Mouse (Mus musculus): Measurements from ENCODE around the gene Eif3a. TPM values are rescaled to one million over a fixed set of nuclear protein-coding genes. Genes with fewer than 3 reads are reported as not detected.

Gene Eif3a
- polyA plus RNA-seq (2015; fragmentation: Nextera tagmentation; extraction: Ambion mirVana): 73.8 and 74.4 TPM in 2 replicates

GRCm38 (mm10) chr19:60790551-60791161 lies at the start of gene Eif3a:
Eif3a (minus strand) TSS chr19:60790658.
- Histone ChIP-seq H3K36me3 (ENCODE audit: control insufficient read depth, insufficient read depth) (no peaks in the 10 kb centered on the region), H3K27ac (ENCODE audit: low read length) (peak within 1 kb of the TSS; percentile 99), H3K4me3 (ENCODE audit: low read depth, low read length) (peak within 1 kb of the TSS; percentile 100), H3K4me1 (ENCODE audit: control insufficient read depth, low read depth, low read length) (peaks cover 16% of the 10 kb centered on the region), H3K4me2 (ENCODE audit: low read depth, low read length) (peak within 1 kb of the TSS; percentile 87), H3K9me3 (replicated peaks; ENCODE audit: control insufficient read depth, low read length) (no peaks in the 10 kb centered on the region), H3K9ac (ENCODE audit: low read depth, low read length) (peak within 1 kb of the TSS; percentile 100), H3K27me3 (ENCODE audit: control insufficient read depth, insufficient read depth, low read depth, low read length) (no peaks in the 10 kb centered on the region)
- under 1% methylated on average over 57 of the region's 57 CpGs for WGBS (ENCODE audit: insufficient replicate concordance)
- peak; percentile 93 for ATAC-seq (ENCODE audit: low read depth)

- no peaks in the 10 kb centered on the region for H3K9me3 ChIP-seq (replicated peaks; ENCODE audit: control insufficient read depth, low read length)
- no peak overlapping the region for H3K4me2 ChIP-seq (ENCODE audit: low read depth, low read length)
- WGBS (ENCODE audit: insufficient replicate concordance): 17% methylated on average over 1 of the region's 1 CpGs
- H3K27me3 ChIP-seq (ENCODE audit: control insufficient read depth, insufficient read depth, low read depth, low read length): no peaks in the 10 kb centered on the region
- peaks cover 3% of the 10 kb centered on the region for H3K4me1 ChIP-seq (ENCODE audit: control insufficient read depth, low read depth, low read length)
- no peak overlapping the region for H3K9ac ChIP-seq (ENCODE audit: low read depth, low read length)
- H3K36me3 ChIP-seq (ENCODE audit: control insufficient read depth, insufficient read depth): peaks cover 35% of the 10 kb centered on the region
- H3K4me3 ChIP-seq (ENCODE audit: low read depth, low read length): no peak overlapping the region
- no peak overlapping the region for H3K27ac ChIP-seq (ENCODE audit: low read length)
- ATAC-seq (ENCODE audit: low read depth): peak; percentile 53
These were observed 47.3 kb upstream of the Eif3a start for GRCm38 (mm10) chr19:60837747-60838146.

GRCm38 (mm10) chr19:60818677-60819076 lies 28.2 kb upstream of the Eif3a start:
- no peak overlapping the region for H3K9ac ChIP-seq (ENCODE audit: low read depth, low read length)
- peak; percentile 24; the same call in 1 of the 2 replicates for ATAC-seq (ENCODE audit: low read depth)
- peaks cover 51% of the 10 kb centered on the region for H3K36me3 ChIP-seq (ENCODE audit: control insufficient read depth, insufficient read depth)
- no peaks in the 10 kb centered on the region for H3K27me3 ChIP-seq (ENCODE audit: control insufficient read depth, insufficient read depth, low read depth, low read length)
- no peaks in the 10 kb centered on the region for H3K9me3 ChIP-seq (replicated peaks; ENCODE audit: control insufficient read depth, low read length)
- H3K4me1 ChIP-seq (ENCODE audit: control insufficient read depth, low read depth, low read length): peaks cover 8% of the 10 kb centered on the region
- 56% methylated on average over 6 of the region's 6 CpGs for WGBS (ENCODE audit: insufficient replicate concordance)
- no peak overlapping the region; the same call in 1 of the 2 replicates for H3K27ac ChIP-seq (ENCODE audit: low read length)
- no peak overlapping the region for H3K4me2 ChIP-seq (ENCODE audit: low read depth, low read length)
- no peak overlapping the region for H3K4me3 ChIP-seq (ENCODE audit: low read depth, low read length)

GRCm38 (mm10) chr19:60813133-60813532 lies 22.7 kb upstream of the Eif3a start:
- 91% methylated on average over 6 of the region's 6 CpGs for WGBS (ENCODE audit: insufficient replicate concordance)
- no peak overlapping the region for H3K4me2 ChIP-seq (ENCODE audit: low read depth, low read length)
- no peak for ATAC-seq (ENCODE audit: low read depth)
- H3K9ac ChIP-seq (ENCODE audit: low read depth, low read length): no peak overlapping the region
- no peak overlapping the region for H3K27ac ChIP-seq (ENCODE audit: low read length)
- no peak overlapping the region for H3K4me3 ChIP-seq (ENCODE audit: low read depth, low read length)
- peaks cover 29% of the 10 kb centered on the region for H3K4me1 ChIP-seq (ENCODE audit: control insufficient read depth, low read depth, low read length)
- no peaks in the 10 kb centered on the region for H3K27me3 ChIP-seq (ENCODE audit: control insufficient read depth, insufficient read depth, low read depth, low read length)
- H3K36me3 ChIP-seq (ENCODE audit: control insufficient read depth, insufficient read depth): peaks cover 16% of the 10 kb centered on the region
- H3K9me3 ChIP-seq (replicated peaks; ENCODE audit: control insufficient read depth, low read length): no peaks in the 10 kb centered on the region

GRCm38 (mm10) chr19:60812036-60812389 lies 21.6 kb upstream of the Eif3a start:
- Histone ChIP-seq H3K9me3 (replicated peaks; ENCODE audit: control insufficient read depth, low read length) (no peaks in the 10 kb centered on the region), H3K36me3 (ENCODE audit: control insufficient read depth, insufficient read depth) (peaks cover 11% of the 10 kb centered on the region), H3K4me2 (ENCODE audit: low read depth, low read length) (peak overlapping the region; percentile 82), H3K27me3 (ENCODE audit: control insufficient read depth, insufficient read depth, low read depth, low read length) (no peaks in the 10 kb centered on the region), H3K4me3 (ENCODE audit: low read depth, low read length) (peak overlapping the region; percentile 86), H3K4me1 (ENCODE audit: control insufficient read depth, low read depth, low read length) (peaks cover 29% of the 10 kb centered on the region), H3K9ac (ENCODE audit: low read depth, low read length) (peak overlapping the region; percentile 89), H3K27ac (ENCODE audit: low read length) (peak overlapping the region; percentile 87)
- 10% methylated on average over 10 of the region's 10 CpGs for WGBS (ENCODE audit: insufficient replicate concordance)
- peak; percentile 7; the same call in 1 of the 2 replicates for ATAC-seq (ENCODE audit: low read depth)

GRCm38 (mm10) chr19:60811098-60812035 lies 20.9 kb upstream of the Eif3a start, which contains the start of gene Fam45a:
Fam45a (plus strand) TSS chr19:60811585.
- peak; percentile 99 for ATAC-seq (ENCODE audit: low read depth)
- H3K4me2 ChIP-seq (ENCODE audit: low read depth, low read length): peak within 1 kb of the TSS; percentile 82
- peak within 1 kb of the TSS; percentile 86 for H3K4me3 ChIP-seq (ENCODE audit: low read depth, low read length)
- peaks cover 7% of the 10 kb centered on the region for H3K36me3 ChIP-seq (ENCODE audit: control insufficient read depth, insufficient read depth)
- no peaks in the 10 kb centered on the region for H3K9me3 ChIP-seq (replicated peaks; ENCODE audit: control insufficient read depth, low read length)
- peaks cover 29% of the 10 kb centered on the region for H3K4me1 ChIP-seq (ENCODE audit: control insufficient read depth, low read depth, low read length)
- H3K9ac ChIP-seq (ENCODE audit: low read depth, low read length): peak within 1 kb of the TSS; percentile 89
- 4% methylated on average over 45 of the region's 45 CpGs for WGBS (ENCODE audit: insufficient replicate concordance)
- H3K27me3 ChIP-seq (ENCODE audit: control insufficient read depth, insufficient read depth, low read depth, low read length): no peaks in the 10 kb centered on the region
- H3K27ac ChIP-seq (ENCODE audit: low read length): peak within 1 kb of the TSS; percentile 87

- H3K4me1 ChIP-seq (ENCODE audit: control insufficient read depth, low read depth, low read length): peaks cover 29% of the 10 kb centered on the region
- ATAC-seq (ENCODE audit: low read depth): no peak
- H3K4me3 ChIP-seq (ENCODE audit: low read depth, low read length): no peak overlapping the region
- no peaks in the 10 kb centered on the region for H3K9me3 ChIP-seq (replicated peaks; ENCODE audit: control insufficient read depth, low read length)
- WGBS (ENCODE audit: insufficient replicate concordance): 21% methylated on average over 2 of the region's 2 CpGs
- H3K36me3 ChIP-seq (ENCODE audit: control insufficient read depth, insufficient read depth): no peaks in the 10 kb centered on the region; the same call in 1 of the 2 replicates
- no peak overlapping the region for H3K27ac ChIP-seq (ENCODE audit: low read length)
- H3K27me3 ChIP-seq (ENCODE audit: control insufficient read depth, insufficient read depth, low read depth, low read length): no peaks in the 10 kb centered on the region
- no peak overlapping the region for H3K4me2 ChIP-seq (ENCODE audit: low read depth, low read length)
- no peak overlapping the region for H3K9ac ChIP-seq (ENCODE audit: low read depth, low read length)
These were observed 19.5 kb upstream of the Eif3a start for GRCm38 (mm10) chr19:60809927-60810326.

GRCm38 (mm10) chr19:60804903-60805302 lies 14.4 kb upstream of the Eif3a start:
- 32% methylated on average over 2 of the region's 2 CpGs for WGBS (ENCODE audit: insufficient replicate concordance)
- no peak for ATAC-seq (ENCODE audit: low read depth)

More at GRCm38 (mm10) chr19:60804903-60805302, 14.4 kb upstream of the Eif3a start:
- Histone ChIP-seq H3K4me2 (ENCODE audit: low read depth, low read length) (no peak overlapping the region), H3K9me3 (replicated peaks; ENCODE audit: control insufficient read depth, low read length) (no peaks in the 10 kb centered on the region), H3K4me1 (ENCODE audit: control insufficient read depth, low read depth, low read length) (peaks cover 11% of the 10 kb centered on the region), H3K9ac (ENCODE audit: low read depth, low read length) (no peak overlapping the region), H3K27ac (ENCODE audit: low read length) (no peak overlapping the region), H3K27me3 (ENCODE audit: control insufficient read depth, insufficient read depth, low read depth, low read length) (no peaks in the 10 kb centered on the region), H3K36me3 (ENCODE audit: control insufficient read depth, insufficient read depth) (no peaks in the 10 kb centered on the region), H3K4me3 (ENCODE audit: low read depth, low read length) (no peak overlapping the region)

All from liver, embryonic 16.5 days (tissue).